Mouse (Mus musculus): ENCODE data around the gene Arhgap10.

Gene Arhgap10

GRCm38 (mm10) chr8:77517301-77518200 is at the start of gene Arhgap10:
Gene Arhgap10, minus strand, starts transcription at chr8:77517953.
- DNase-seq (ENCODE audit: low read depth in 1 of 2, low spot score in 2 of 2) = peak; percentile 9 to 19

- no peak for DNase-seq (ENCODE audit: low read depth in 1 of 2, low spot score in 2 of 2)
Measured at GRCm38 (mm10) chr8:77561441-77561840, 43.7 kb upstream of the Arhgap10 start.

- no peak for DNase-seq (ENCODE audit: low read depth in 1 of 2, low spot score in 2 of 2)
Measured at GRCm38 (mm10) chr8:77552491-77552890, 34.7 kb upstream of the Arhgap10 start.

- DNase-seq (ENCODE audit: low read depth in 1 of 2, low spot score in 2 of 2) = no peak
Measured at GRCm38 (mm10) chr8:77549881-77550580, 32.3 kb upstream of the Arhgap10 start.

GRCm38 (mm10) chr8:77549121-77549706 is 31.5 kb upstream of the Arhgap10 start, which contains the start of gene Prmt9:
Gene Prmt9, plus strand, starts transcription at chr8:77549397.
- DNase-seq (ENCODE audit: low read depth in 1 of 2, low spot score in 2 of 2) = peak; percentile 69 to 83

- DNase-seq (ENCODE audit: low read depth in 1 of 2, low spot score in 2 of 2) = no peak
Measured at GRCm38 (mm10) chr8:77545616-77546015, 27.9 kb upstream of the Arhgap10 start.

- no peak for DNase-seq (ENCODE audit: low read depth in 1 of 2, low spot score in 2 of 2)
Measured at GRCm38 (mm10) chr8:77544428-77544827, 26.7 kb upstream of the Arhgap10 start.

- no peak for DNase-seq (ENCODE audit: low read depth in 1 of 2, low spot score in 2 of 2)
Measured at GRCm38 (mm10) chr8:77543152-77543777, 25.5 kb upstream of the Arhgap10 start.

- DNase-seq (ENCODE audit: low read depth in 1 of 2, low spot score in 2 of 2) = no peak
Measured at GRCm38 (mm10) chr8:77538256-77538655, 20.5 kb upstream of the Arhgap10 start.

GRCm38 (mm10) chr8:77536821-77537220 is 19.1 kb upstream of the Arhgap10 start:
- no peak for DNase-seq (ENCODE audit: low read depth in 1 of 2, low spot score in 2 of 2)

- DNase-seq (ENCODE audit: low read depth in 1 of 2, low spot score in 2 of 2) = no peak
Measured at GRCm38 (mm10) chr8:77535026-77535595, 17.4 kb upstream of the Arhgap10 start.

- DNase-seq (ENCODE audit: low read depth in 1 of 2, low spot score in 2 of 2) = no peak
Measured at GRCm38 (mm10) chr8:77534358-77534992, 16.7 kb upstream of the Arhgap10 start.

GRCm38 (mm10) chr8:77526130-77526529 is 8.4 kb upstream of the Arhgap10 start:
- DNase-seq (ENCODE audit: low read depth in 1 of 2, low spot score in 2 of 2) = no peak

- DNase-seq (ENCODE audit: low read depth in 1 of 2, low spot score in 2 of 2) = no peak
Measured at GRCm38 (mm10) chr8:77524906-77525305, 7.2 kb upstream of the Arhgap10 start.

GRCm38 (mm10) chr8:77524018-77524615 is 6.4 kb upstream of the Arhgap10 start:
- DNase-seq (ENCODE audit: low read depth in 1 of 2, low spot score in 2 of 2) = no peak

GRCm38 (mm10) chr8:77522984-77523383 is 5.2 kb upstream of the Arhgap10 start:
- no peak for DNase-seq (ENCODE audit: low read depth in 1 of 2, low spot score in 2 of 2)

- DNase-seq (ENCODE audit: low read depth in 1 of 2, low spot score in 2 of 2) = no peak
Measured at GRCm38 (mm10) chr8:77521028-77521785, 3.5 kb upstream of the Arhgap10 start.

- no peak for DNase-seq (ENCODE audit: low read depth in 1 of 2, low spot score in 2 of 2)
Measured at GRCm38 (mm10) chr8:77520601-77521000, 2.8 kb upstream of the Arhgap10 start.

All from monocyte, adult 2 months (primary cell).